Mouse (Mus musculus) left cerebral cortex, adult 2 months (tissue): ENCODE results near the gene Smco4. TPM values are rescaled to one million over a fixed set of nuclear protein-coding genes. Genes with fewer than 3 reads are reported as not detected.

Experiments
- DNase-seq, 2 experiments: peaks; one replicate each; pipeline ENCODE4 v3.0.0; 2021 to 2022; ENCODE audit warnings: low spot score in 2 of 2, mixed read lengths in 1 of 2; ENCODE audit errors: extremely low spot score in 1 of 2
- H3K27ac ChIP-seq: fragments of 200-600 bp; 2 replicates; pipeline ENCODE4 v1.8.1; 2022
- H3K4me3 ChIP-seq: fragments of 200-600 bp; 2 replicates; pipeline ENCODE4 v1.8.1; 2022
- CTCF ChIP-seq: fragments of 200-600 bp; IDR thresholded peaks from 2 replicates; pipeline ENCODE4 v1.8.1; 2022; ENCODE audit warnings: antibody characterized with exemption, mild to moderate bottlenecking, moderate library complexity
- intact Hi-C: fragments of 180-260 bp; cut with DNase I; formaldehyde crosslinking; loops from one replicate; pipeline ENCODE4 v1.15.1; 2025
- long read RNA-seq, 2 experiments: library from polyadenylated mRNA; stranded (forward); transcript quantifications; one replicate each; pipeline ENCODE4 v2.0.0; 2021; ENCODE audit warnings: borderline mapping rate in 2 of 2
- total RNA-seq, 2 experiments: library from RNA; stranded (reverse); gene quantifications; 2 replicates each; pipeline ENCODE4 v1.2.3; 2021

The Smco4 gene
- total RNA-seq: 1 to 10 TPM; 3.0 to 4.4 TPM
- long read RNA-seq, experiment 1, partial matches to known transcripts: 0 of 1 reads
- long read RNA-seq, experiment 1, other reads (novel, unspliced or antisense): 0 of 1 reads
- long read RNA-seq, experiment 2: 0 reads

DNA sequence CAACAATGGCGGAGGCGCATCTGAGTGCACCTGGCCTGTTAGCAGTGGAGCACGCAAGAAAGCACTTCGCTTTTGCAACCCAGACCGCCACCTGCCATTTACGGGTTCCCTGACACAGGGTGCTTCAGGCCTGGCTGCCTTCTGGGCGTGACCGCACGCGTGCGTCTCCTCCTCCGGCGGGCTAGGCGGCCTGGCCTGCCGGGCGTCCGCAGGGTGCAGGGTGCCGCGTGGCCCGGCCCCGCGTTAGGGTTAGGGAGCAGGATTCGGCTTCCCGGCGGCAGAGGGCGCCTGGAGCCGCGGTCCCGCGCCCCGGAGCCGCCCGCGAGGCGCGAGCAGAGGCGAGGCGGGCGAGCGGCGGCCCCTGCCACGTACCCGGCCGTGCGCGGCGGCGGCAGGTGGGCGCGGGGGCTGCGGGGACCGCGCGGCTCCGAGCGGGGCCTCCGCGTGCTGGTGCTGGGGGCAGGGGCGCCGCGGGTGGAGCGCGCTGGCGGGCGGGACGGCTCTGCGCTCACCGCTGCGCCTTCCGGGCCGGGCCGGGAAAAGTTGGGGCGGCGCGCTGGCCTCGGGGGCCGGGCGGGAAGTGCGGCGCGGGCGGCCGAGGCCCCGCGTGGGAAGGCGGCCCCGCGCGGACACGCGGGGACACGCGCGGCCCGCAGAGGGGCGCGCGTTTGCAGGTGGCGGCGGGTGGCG, at the start of gene Smco4:
Smco4 (plus strand) TSS at position 198 of the 690 bp plus-strand sequence.
- Histone ChIP-seq H3K27ac (0 out of 2 replicates have a peak within 1 kb of the TSS, but pooled peaks have one; percentile 8), H3K4me3 (peak within 1 kb of the TSS; percentile 65)
- DNase-seq: peak; percentile 65 to 70
- intact Hi-C loops: loop anchor here (1.0 to 5.0 kb wide), 3 partner anchors 126 to 389 kb away; no protein-coding TSS in a partner anchor
- peak; percentile 65 for TF ChIP-seq CTCF

DNA sequence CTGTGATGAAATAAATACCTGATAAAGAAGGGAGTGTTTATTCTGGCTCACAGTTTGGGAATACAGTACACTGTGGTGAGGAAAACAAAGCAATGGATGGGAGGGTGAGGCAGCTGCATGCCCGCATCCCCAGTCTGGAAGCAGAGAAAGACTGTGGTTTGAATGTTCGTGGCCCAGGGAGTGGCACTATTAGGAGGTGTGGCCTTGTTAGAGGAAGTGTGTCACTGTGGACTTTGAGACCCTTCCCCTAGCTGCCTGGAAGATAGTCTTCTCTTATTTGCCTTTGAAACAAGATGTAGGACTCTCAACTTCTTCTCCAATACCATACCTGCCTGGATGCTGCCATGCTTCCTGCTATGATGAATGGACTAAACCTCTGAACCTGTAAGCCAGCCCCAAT, 45.8 kb upstream of the Smco4 start:
- no peak for TF ChIP-seq CTCF
- Histone ChIP-seq H3K27ac (no peak overlapping the region), H3K4me3 (no peak overlapping the region)
- intact Hi-C loops: no loop called here
- no peak for DNase-seq

DNA sequence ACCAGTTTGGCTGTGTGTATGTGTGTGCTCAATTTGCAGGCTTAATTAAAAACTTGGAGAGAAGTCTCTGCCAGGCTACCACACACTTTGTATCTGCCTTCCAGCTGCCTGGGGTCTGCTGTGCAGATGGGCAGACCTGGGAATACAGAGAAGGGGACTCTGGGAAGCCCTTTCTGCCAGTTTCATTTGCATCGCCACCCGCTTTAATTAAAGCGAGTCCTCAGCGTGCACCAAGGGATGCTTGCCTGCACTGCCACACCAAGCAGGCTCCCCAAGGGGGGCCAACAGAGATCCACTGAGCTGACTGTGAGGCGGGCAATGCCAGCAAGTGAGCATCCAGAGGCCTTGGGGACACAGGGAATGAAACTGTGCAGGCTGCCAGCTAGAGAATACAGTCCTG, 42.3 kb upstream of the Smco4 start:
- Histone ChIP-seq H3K27ac (no peak overlapping the region), H3K4me3 (no peak overlapping the region)
- intact Hi-C loops: no loop called here
- TF ChIP-seq CTCF: no peak
- no peak for DNase-seq

DNA sequence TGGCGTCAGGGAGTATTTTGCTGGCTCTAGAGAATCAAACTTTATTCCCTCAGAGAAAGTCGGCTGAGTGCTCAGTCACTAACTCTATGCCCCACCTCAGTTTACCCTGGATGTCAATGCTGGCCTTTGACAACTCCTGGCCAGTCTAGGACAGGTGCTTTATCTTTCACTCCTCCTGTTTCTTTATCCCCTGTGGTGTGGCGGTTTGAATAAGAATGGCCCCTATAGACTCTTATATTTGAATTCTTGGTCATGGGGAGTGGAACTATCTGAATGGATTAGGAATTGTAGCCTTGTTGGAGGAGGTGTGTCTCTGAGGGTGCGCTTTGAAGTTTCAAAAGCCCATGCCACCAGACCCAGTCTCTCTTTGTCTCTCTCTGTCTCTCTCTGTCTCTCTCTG, 21.0 kb upstream of the Smco4 start:
- H3K27ac ChIP-seq: no peak overlapping the region
- intact Hi-C loops: no loop called here
- H3K4me3 ChIP-seq: no peak overlapping the region
- no peak for TF ChIP-seq CTCF
- no peak for DNase-seq

- Histone ChIP-seq H3K27ac (no peak overlapping the region), H3K4me3 (no peak overlapping the region)
- no peak for TF ChIP-seq CTCF
- intact Hi-C loops: no loop called here
- DNase-seq: no peak
These were observed 20.0 kb upstream of the Smco4 start for GRCm38 (mm10) chr9:15473206-15473605.

- DNase-seq: no peak
- no peak overlapping the region for H3K4me3 ChIP-seq
- H3K27ac ChIP-seq: no peak overlapping the region
- no peak for TF ChIP-seq CTCF
- intact Hi-C loops: no loop called here
These were observed 15.7 kb upstream of the Smco4 start for GRCm38 (mm10) chr9:15477556-15477955.

DNA sequence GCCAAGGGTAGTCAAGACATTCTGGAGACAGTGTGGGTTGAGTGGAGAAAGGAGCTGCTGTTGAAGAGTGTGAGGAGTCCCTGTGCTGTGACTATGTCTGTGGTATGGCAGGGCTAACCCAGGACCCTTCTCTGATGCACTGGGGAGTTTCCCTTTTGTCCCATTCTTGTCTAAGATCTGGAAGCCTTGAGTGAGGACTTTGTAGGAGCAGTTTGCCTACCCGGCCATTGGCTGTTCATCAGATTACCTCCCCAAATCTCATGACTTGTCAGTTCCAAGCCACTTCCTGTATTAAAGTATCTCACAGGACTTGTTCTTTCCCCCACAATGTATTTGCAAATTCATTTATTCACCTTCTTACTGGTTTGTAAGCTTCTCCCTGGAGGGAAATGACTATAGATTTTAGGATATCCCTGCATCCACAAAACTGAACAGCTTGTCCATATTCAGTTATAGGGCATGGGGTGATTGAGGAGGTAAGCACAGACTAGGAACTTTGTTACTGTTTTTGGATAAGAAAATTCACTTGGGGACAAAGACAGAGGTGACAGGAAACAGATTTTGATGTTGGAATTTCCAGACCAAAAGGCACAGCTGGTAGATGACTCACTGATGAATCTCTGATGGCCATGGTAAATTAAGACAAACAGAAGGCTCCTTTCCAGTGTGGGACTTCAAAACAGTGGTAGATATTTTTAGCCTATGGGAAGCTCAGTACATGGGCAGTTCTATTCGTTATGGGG, 5.4 kb upstream of the Smco4 start:
- H3K4me3 ChIP-seq: no peak overlapping the region
- no peak for DNase-seq
- intact Hi-C loops: no loop called here
- H3K27ac ChIP-seq: no peak overlapping the region
- TF ChIP-seq CTCF: no peak

- intact Hi-C loops: no loop called here
- Histone ChIP-seq H3K4me3 (no peak overlapping the region), H3K27ac (no peak overlapping the region)
- DNase-seq: no peak
- TF ChIP-seq CTCF: no peak
These were observed 3.9 kb upstream of the Smco4 start for GRCm38 (mm10) chr9:15489293-15489692.

DNA sequence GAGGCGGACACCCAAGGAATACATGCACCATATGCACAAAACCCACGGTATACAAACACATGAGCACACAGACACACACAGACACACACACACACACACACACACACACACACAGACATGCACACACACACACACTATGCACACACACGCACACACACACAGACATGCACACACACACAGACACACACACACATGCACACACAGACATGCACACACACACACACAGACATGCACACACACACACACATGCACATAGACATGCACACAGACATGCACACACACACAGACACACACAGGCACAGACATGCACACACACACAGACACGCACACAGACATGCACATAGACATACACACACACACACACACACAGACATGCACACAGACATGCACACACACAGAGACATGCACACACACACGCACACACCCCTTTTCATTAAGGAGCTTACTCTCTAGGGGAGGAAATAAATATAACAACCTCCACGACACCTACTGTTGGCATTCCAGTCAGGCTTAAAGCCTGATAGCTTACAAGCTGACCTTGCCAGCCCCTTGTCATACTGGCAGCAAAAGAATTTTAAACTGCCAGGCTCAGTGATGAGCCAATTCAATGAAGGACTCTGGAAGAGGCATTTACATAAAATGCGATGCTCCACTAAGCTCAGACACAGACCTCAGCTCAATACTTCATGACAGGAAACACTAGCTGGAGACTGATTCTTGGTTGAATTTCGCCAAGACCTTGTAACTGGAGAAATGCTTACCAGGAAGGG, 2.7 kb upstream of the Smco4 start:
- intact Hi-C loops: loop anchor here (5.0 kb wide), 2 partner anchors 123 to 392 kb away; no protein-coding TSS in a partner anchor
- no peak for TF ChIP-seq CTCF
- no peak for DNase-seq
- H3K27ac ChIP-seq: no peak overlapping the region
- no peak overlapping the region for H3K4me3 ChIP-seq

DNA sequence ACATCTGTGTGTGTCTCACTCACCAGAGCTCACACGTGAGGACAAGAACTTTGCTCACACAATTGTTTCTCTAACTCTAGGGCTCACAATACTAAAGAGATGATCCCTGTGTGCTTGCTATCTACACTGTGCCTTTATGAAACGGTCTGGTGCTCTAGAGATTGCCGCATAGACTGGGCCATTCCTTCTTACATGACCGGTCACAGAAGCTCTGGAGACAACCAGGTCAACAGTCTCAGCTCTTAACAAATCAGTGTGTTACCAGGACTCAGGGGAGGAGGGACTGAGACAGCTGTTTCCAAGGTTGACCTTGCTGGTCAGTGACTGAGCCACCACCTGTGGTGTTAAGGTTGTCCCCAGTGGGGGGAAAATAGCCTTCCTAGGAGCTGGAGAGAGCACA, 1.5 kb upstream of the Smco4 start:
- no peak for DNase-seq
- Histone ChIP-seq H3K27ac (no peak overlapping the region), H3K4me3 (no peak overlapping the region)
- intact Hi-C loops: loop anchor here (5.0 kb wide), 2 partner anchors 124 to 391 kb away; no protein-coding TSS in a partner anchor
- no peak for TF ChIP-seq CTCF

- no peak overlapping the region for H3K27ac ChIP-seq
- no peak overlapping the region for H3K4me3 ChIP-seq
- intact Hi-C loops: loop anchor here (5.0 kb wide), 2 partner anchors 125 to 390 kb away; no protein-coding TSS in a partner anchor
- no peak for TF ChIP-seq CTCF
- DNase-seq: no peak
These were observed 831 bp upstream of the Smco4 start for GRCm38 (mm10) chr9:15492401-15492800.
